Comparison of ENCODE assay signal across 15 mouse cellular contexts in the genomic region with DNA sequence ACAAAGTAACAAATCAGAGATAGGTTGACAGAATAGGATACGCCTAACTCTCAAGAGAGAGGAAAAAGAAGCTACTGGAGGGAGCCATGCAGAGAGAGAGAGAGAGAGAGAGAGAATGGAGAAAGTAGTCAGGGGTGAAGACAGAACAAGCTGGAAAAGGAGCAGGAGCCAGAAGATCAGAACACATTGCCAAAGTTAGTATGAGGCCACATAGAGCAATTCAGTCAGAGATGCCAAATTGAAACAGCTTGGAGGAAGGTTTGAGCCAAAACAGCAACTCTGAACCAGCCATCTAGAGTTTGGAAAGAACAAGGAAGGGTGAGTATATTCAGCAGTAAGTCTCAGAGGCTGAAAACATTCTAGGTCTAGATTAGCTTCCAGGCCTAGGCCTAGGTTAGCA. TPM values are rescaled to one million over a fixed set of nuclear protein-coding genes. Genes with fewer than 3 reads are reported as not detected.
A peak's percentile ranks its signal among the peaks of the same experiment; 100 is the strongest.
DNase-seq lines count a peak whose midpoint lies in the region; ATAC-seq and TF ChIP-seq lines count a peak whose summit lies in the region.
"Had no signal": no experiment of that assay in that cellular context is flagged by ENCODE, and none has a peak within 500 bp of the region (broad histone marks: within the 10 kb centered on the region; RNA-seq: fewer than 3 reads in every experiment).

No protein-coding gene starts in this region.

- no peak overlapping the region for H3K9ac ChIP-seq in forebrain, embryonic 14.5 days (ENCODE audit: low read length)
- H3K9ac ChIP-seq in forebrain, embryonic 13.5 days, result no peak overlapping the region
- H3K9ac ChIP-seq in heart, embryonic 12.5 days, result no peak overlapping the region
- H3K9ac ChIP-seq: heart, embryonic 15.5 days; kidney, embryonic 15.5 days; lung, embryonic 15.5 days; midbrain, embryonic 13.5 days had no signal

- no peak for TF ChIP-seq POLR2A in lung, adult 2 months (IDR thresholded peaks at IDR 0.05; ENCODE audit: borderline replicate concordance, extremely low read depth, low read depth, low read length)

- DNase-seq in forebrain, embryonic 14.5 days (ENCODE audit: low spot score), result peak; percentile 49
- peak; percentile 49 for DNase-seq in heart, adult 8-10 months (ENCODE audit: low spot score)
- peak; percentile 22 for DNase-seq in lung, postnatal 25 days (ENCODE audit: low spot score)
- no peak for DNase-seq in lung, adult 2 months
- DNase-seq in cerebellum, postnatal 14 days, result peak; percentile 15 to 67
- no peak for DNase-seq in embryo, embryonic 10 days (ENCODE audit: low spot score)
- DNase-seq: B cell, adult 2 months; right cerebral cortex, postnatal 4 days had no signal

- H3K9me3 ChIP-seq in forebrain, embryonic 14.5 days (replicated peaks; ENCODE audit: control insufficient read depth, low read length), result no peaks in the 10 kb centered on the region
- no peaks in the 10 kb centered on the region for H3K9me3 ChIP-seq in forebrain, embryonic 13.5 days (replicated peaks)
- no peaks in the 10 kb centered on the region for H3K9me3 ChIP-seq in heart, embryonic 12.5 days (replicated peaks)
- H3K9me3 ChIP-seq: heart, embryonic 15.5 days; kidney, embryonic 15.5 days; lung, embryonic 15.5 days; midbrain, embryonic 13.5 days had no signal

- H3K27ac ChIP-seq in forebrain, embryonic 14.5 days (ENCODE audit: low read depth, low read length), result no peak overlapping the region
- no peak overlapping the region for H3K27ac ChIP-seq in forebrain, embryonic 13.5 days
- H3K27ac ChIP-seq in heart, embryonic 12.5 days (ENCODE audit: poor library complexity, severe bottlenecking), result no peak overlapping the region
- H3K27ac ChIP-seq: heart, embryonic 15.5 days; kidney, embryonic 15.5 days; lung, embryonic 15.5 days; midbrain, embryonic 13.5 days had no signal

- no peak for TF ChIP-seq CTCF in lung, adult 2 months (IDR thresholded peaks at IDR 0.05; ENCODE audit: insufficient read depth, low read length)

- peaks cover 25% of the 10 kb centered on the region for H3K36me3 ChIP-seq in forebrain, embryonic 14.5 days (ENCODE audit: control insufficient read depth, insufficient read depth, low read length)
- H3K36me3 ChIP-seq in forebrain, embryonic 13.5 days (ENCODE audit: poor library complexity, severe bottlenecking), result peaks cover 34% of the 10 kb centered on the region
- peaks cover 8% of the 10 kb centered on the region for H3K36me3 ChIP-seq in heart, embryonic 12.5 days
- H3K36me3 ChIP-seq: lung, embryonic 15.5 days had no signal

- H3K4me1 ChIP-seq in forebrain, embryonic 14.5 days (ENCODE audit: control insufficient read depth, insufficient read depth, low read length), result no peaks in the 10 kb centered on the region
- 0 out of 2 replicates have a peak, but pooled peaks cover 6% of the 10 kb centered on the region for H3K4me1 ChIP-seq in forebrain, embryonic 13.5 days
- H3K4me1 ChIP-seq in heart, embryonic 12.5 days (replicated peaks), result no peaks in the 10 kb centered on the region
- H3K4me1 ChIP-seq in lung, adult 2 months (ENCODE audit: control insufficient read depth, insufficient read depth, low read length), result no peaks in the 10 kb centered on the region
- H3K4me1 ChIP-seq: heart, embryonic 15.5 days; kidney, embryonic 15.5 days; lung, embryonic 15.5 days had no signal

- no peaks in the 10 kb centered on the region for H3K27me3 ChIP-seq in forebrain, embryonic 14.5 days (replicated peaks; ENCODE audit: control insufficient read depth, insufficient read depth, low read length)
- H3K27me3 ChIP-seq in forebrain, embryonic 13.5 days, result no peaks in the 10 kb centered on the region
- H3K27me3 ChIP-seq in heart, embryonic 12.5 days (replicated peaks), result no peaks in the 10 kb centered on the region
- H3K27me3 ChIP-seq: heart, embryonic 15.5 days; kidney, embryonic 15.5 days; lung, embryonic 15.5 days; midbrain, embryonic 13.5 days had no signal

- WGBS in forebrain, embryonic 14.5 days, result 80% methylated on average over 1 of the region's 1 CpGs
- 80% methylated on average over 1 of the region's 1 CpGs for WGBS in forebrain, embryonic 13.5 days
- WGBS in heart, embryonic 12.5 days, result 71% methylated on average over 1 of the region's 1 CpGs
- 86% methylated on average over 1 of the region's 1 CpGs for WGBS in lung, adult 2 months

- H3K4me3 ChIP-seq in forebrain, embryonic 14.5 days (ENCODE audit: low read depth, low read length), result no peak overlapping the region
- H3K4me3 ChIP-seq in forebrain, embryonic 13.5 days, result no peak overlapping the region
- H3K4me3 ChIP-seq in heart, embryonic 12.5 days, result no peak overlapping the region
- no peak overlapping the region for H3K4me3 ChIP-seq in lung, adult 2 months (replicated peaks; ENCODE audit: extremely low read depth, low read depth, low read length)
- H3K4me3 ChIP-seq: heart, embryonic 15.5 days; kidney, embryonic 15.5 days; lung, embryonic 15.5 days; midbrain, embryonic 13.5 days had no signal

- ATAC-seq in forebrain, embryonic 14.5 days, result no peak
- no peak for ATAC-seq in forebrain, embryonic 13.5 days
- ATAC-seq in heart, embryonic 12.5 days (ENCODE audit: insufficient number of reproducible peaks, low FRiP score), result no peak
- ATAC-seq: inflammation-experienced regulatory T-cells, adult 6 months; midbrain, embryonic 13.5 days had no signal

- no peak overlapping the region for H3K4me2 ChIP-seq in forebrain, embryonic 14.5 days (ENCODE audit: low read length)
- H3K4me2 ChIP-seq in forebrain, embryonic 13.5 days, result no peak overlapping the region
- no peak overlapping the region for H3K4me2 ChIP-seq in heart, embryonic 12.5 days
- H3K4me2 ChIP-seq: heart, embryonic 15.5 days; kidney, embryonic 15.5 days; lung, embryonic 15.5 days; midbrain, embryonic 13.5 days had no signal

RNA-seq across cellular contexts. Expression of a gene that starts 20.6 kb away (rescaled TPM):
- 5.8 and 6.1 TPM in 2 replicates for polyA plus RNA-seq in forebrain, embryonic 14.5 days (2014; fragmentation: Nextera tagmentation; extraction: Ambion mirVana)
- 9.0 and 9.4 TPM in 2 replicates for polyA plus RNA-seq in forebrain, embryonic 13.5 days (2015; fragmentation: Nextera tagmentation; extraction: Ambion mirVana)
- total RNA-seq in heart, adult 8-10 months (2022), result 1 to 10 TPM; 2.5 TPM
- 8.1 and 9.1 TPM in 2 replicates for polyA plus RNA-seq in heart, embryonic 12.5 days (2016; fragmentation: Nextera tagmentation; extraction: Ambion mirVana)
- 1.5 and 2.7 TPM in 2 replicates for polyA plus RNA-seq in lung, adult 2 months (2012; rRNA removed)

Comparison
In these comparisons a context has a peak if more than half of its experiments do, and no peak if none do; other contexts are left out.
1. DNase-seq: peak in forebrain, embryonic 14.5 days (single experiment), heart, adult 8-10 months (single experiment), lung, postnatal 25 days (single experiment) and cerebellum, postnatal 14 days (2 of 2); none in lung, adult 2 months (single experiment) and embryo, embryonic 10 days (single experiment).